21 mouse cellular contexts compared by ENCODE assay signal in genomic region chr10:93303231-93303630, GRCm38 (mm10). TPM values are rescaled to one million over a fixed set of nuclear protein-coding genes. Genes with fewer than 3 reads are reported as not detected.
A peak's percentile ranks its signal among the peaks of the same experiment; 100 is the strongest.
DNase-seq lines count a peak whose midpoint lies in the region; ATAC-seq and TF ChIP-seq lines count a peak whose summit lies in the region.
"Had no signal": no experiment of that assay in that cellular context is flagged by ENCODE, and none has a peak within 500 bp of the region (broad histone marks: within the 10 kb centered on the region; RNA-seq: fewer than 3 reads in every experiment).

No protein-coding gene starts in this region.

- 0 out of 2 replicates have a peak, but pooled peaks cover 2% of the 10 kb centered on the region for H3K36me3 ChIP-seq in embryonic facial prominence, embryonic 12.5 days
- H3K36me3 ChIP-seq in embryonic facial prominence, embryonic 10.5 days (replicated peaks), result peaks cover 26% of the 10 kb centered on the region
- H3K36me3 ChIP-seq in heart, embryonic 15.5 days, result no peaks in the 10 kb centered on the region
- H3K36me3 ChIP-seq in liver, adult 2 months (ENCODE audit: control insufficient read depth, insufficient read depth, low read length), result no peaks in the 10 kb centered on the region
- H3K36me3 ChIP-seq in liver, embryonic 11.5 days (ENCODE audit: control insufficient read depth, insufficient read depth, low read length), result no peaks in the 10 kb centered on the region
- H3K36me3 ChIP-seq: forebrain, embryonic 15.5 days; G1E; hindbrain, embryonic 13.5 days; midbrain, embryonic 13.5 days; neural tube, embryonic 15.5 days had no signal

- TF ChIP-seq POLR2A in liver, adult 2 months (IDR thresholded peaks at IDR 0.05; ENCODE audit: extremely low read depth, insufficient read depth, low read length), result no peak

- no peak overlapping the region for H3K9ac ChIP-seq in embryonic facial prominence, embryonic 12.5 days
- no peak overlapping the region for H3K9ac ChIP-seq in heart, embryonic 15.5 days
- no peak overlapping the region for H3K9ac ChIP-seq in liver, adult 2 months (ENCODE audit: low read depth, low read length)
- H3K9ac ChIP-seq in liver, embryonic 11.5 days (ENCODE audit: low read depth, low read length), result no peak overlapping the region
- H3K9ac ChIP-seq: forebrain, embryonic 15.5 days; hindbrain, embryonic 13.5 days; liver, embryonic 14.5 days; midbrain, embryonic 13.5 days; neural tube, embryonic 15.5 days had no signal

- no peaks in the 10 kb centered on the region for H3K79me2 ChIP-seq in liver, adult 2 months (ENCODE audit: control insufficient read depth, insufficient read depth, low read length)

- ATAC-seq in embryonic facial prominence, embryonic 12.5 days (ENCODE audit: insufficient number of reproducible peaks, insufficient read depth, low FRiP score, low TSS enrichment), result no peak
- no peak for ATAC-seq in heart, embryonic 15.5 days (replicated peaks; ENCODE audit: insufficient number of reproducible peaks, insufficient read depth, low FRiP score, low read depth)
- no peak for ATAC-seq in liver, embryonic 11.5 days (replicated peaks; ENCODE audit: low FRiP score)
- ATAC-seq: CD4-positive, CD25-positive, alpha-beta regulatory T cell, adult 4 months; forebrain, embryonic 15.5 days; midbrain, embryonic 13.5 days had no signal

- no peak for DNase-seq in embryonic facial prominence, embryonic 10.5 days (ENCODE audit: low spot score)
- no peak for DNase-seq in heart, postnatal 4 days
- no peak for DNase-seq in liver, adult 2 months (ENCODE audit: extremely low read depth, low read depth, low spot score)
- DNase-seq in liver, embryonic 11.5 days (ENCODE audit: low spot score), result no peak
- no peak for DNase-seq in thymus, postnatal 10 days (ENCODE audit: low spot score in 2 of 2)
- DNase-seq: cerebellum, postnatal 10 days; embryo, embryonic 11 days; layer of hippocampus, postnatal 36 days; right cerebral cortex, postnatal 25 days; thymus, postnatal 25 days had no signal

- no peak overlapping the region for H3K4me3 ChIP-seq in embryonic facial prominence, embryonic 12.5 days
- H3K4me3 ChIP-seq in embryonic facial prominence, embryonic 10.5 days, result no peak overlapping the region
- no peak overlapping the region for H3K4me3 ChIP-seq in heart, embryonic 15.5 days
- H3K4me3 ChIP-seq in liver, adult 2 months (ENCODE audit: insufficient read depth, low read depth, low read length), result no peak overlapping the region
- no peak overlapping the region for H3K4me3 ChIP-seq in liver, embryonic 11.5 days (ENCODE audit: low read depth, low read length)
- no peak overlapping the region for H3K4me3 ChIP-seq in brown adipose tissue, adult 24 weeks (ENCODE audit: insufficient read depth, low read depth, low read length)
- H3K4me3 ChIP-seq: forebrain, embryonic 15.5 days; hindbrain, embryonic 13.5 days; midbrain, embryonic 13.5 days; myocyte; neural tube, embryonic 15.5 days had no signal

- peaks cover 44% of the 10 kb centered on the region for H3K4me1 ChIP-seq in embryonic facial prominence, embryonic 12.5 days
- peaks cover 52% of the 10 kb centered on the region for H3K4me1 ChIP-seq in embryonic facial prominence, embryonic 10.5 days
- peaks cover 16% of the 10 kb centered on the region; the same call in 1 of the 2 replicates for H3K4me1 ChIP-seq in heart, embryonic 15.5 days (replicated peaks)
- peaks cover 4% of the 10 kb centered on the region; the same call in 1 of the 2 replicates for H3K4me1 ChIP-seq in liver, adult 2 months (ENCODE audit: control insufficient read depth, insufficient read depth, low read length)
- no peaks in the 10 kb centered on the region for H3K4me1 ChIP-seq in liver, embryonic 11.5 days (replicated peaks; ENCODE audit: control insufficient read depth, insufficient read depth, low read length)
- peaks cover 20% of the 10 kb centered on the region for H3K4me1 ChIP-seq in brown adipose tissue, adult 24 weeks (ENCODE audit: control insufficient read depth, insufficient read depth, insufficient read length, low read length)
- H3K4me1 ChIP-seq: forebrain, embryonic 15.5 days; hindbrain, embryonic 13.5 days; midbrain, embryonic 13.5 days; neural tube, embryonic 15.5 days had no signal

- H3K9me3 ChIP-seq in embryonic facial prominence, embryonic 12.5 days, result no peaks in the 10 kb centered on the region
- no peaks in the 10 kb centered on the region for H3K9me3 ChIP-seq in embryonic facial prominence, embryonic 10.5 days
- H3K9me3 ChIP-seq in heart, embryonic 15.5 days (replicated peaks), result no peaks in the 10 kb centered on the region
- no peaks in the 10 kb centered on the region for H3K9me3 ChIP-seq in liver, embryonic 11.5 days (ENCODE audit: control insufficient read depth, low read length)
- H3K9me3 ChIP-seq: forebrain, embryonic 15.5 days; G1E; hindbrain, embryonic 13.5 days; midbrain, embryonic 13.5 days; neural tube, embryonic 15.5 days had no signal

- H3K27me3 ChIP-seq in embryonic facial prominence, embryonic 12.5 days, result no peaks in the 10 kb centered on the region
- no peaks in the 10 kb centered on the region for H3K27me3 ChIP-seq in embryonic facial prominence, embryonic 10.5 days (replicated peaks; ENCODE audit: low read depth, poor library complexity, severe bottlenecking)
- no peaks in the 10 kb centered on the region for H3K27me3 ChIP-seq in heart, embryonic 15.5 days
- no peaks in the 10 kb centered on the region for H3K27me3 ChIP-seq in liver, adult 2 months (ENCODE audit: control insufficient read depth, insufficient read depth, low read length)
- H3K27me3 ChIP-seq in liver, embryonic 11.5 days (replicated peaks; ENCODE audit: control insufficient read depth, insufficient read depth, low read length), result no peaks in the 10 kb centered on the region
- H3K27me3 ChIP-seq: forebrain, embryonic 15.5 days; hindbrain, embryonic 13.5 days; neural tube, embryonic 15.5 days had no signal

- no peak for TF ChIP-seq CTCF in liver, adult 2 months (IDR thresholded peaks at IDR 0.05; ENCODE audit: low read depth, low read length)

- peak overlapping the region; percentile 55; the same call in 1 of the 2 replicates for H3K27ac ChIP-seq in embryonic facial prominence, embryonic 12.5 days
- no peak overlapping the region for H3K27ac ChIP-seq in embryonic facial prominence, embryonic 10.5 days (replicated peaks)
- H3K27ac ChIP-seq in heart, embryonic 15.5 days, result peak overlapping the region; percentile 46; the same call in 1 of the 2 replicates
- H3K27ac ChIP-seq in liver, adult 2 months (replicated peaks; ENCODE audit: insufficient read depth, low read depth, low read length), result 0 out of 2 replicates have a peak overlapping the region, but pooled peaks have one; percentile 7
- no peak overlapping the region for H3K27ac ChIP-seq in liver, embryonic 11.5 days (ENCODE audit: low read depth, low read length)
- peak overlapping the region; percentile 89 for H3K27ac ChIP-seq in brown adipose tissue, adult 24 weeks (replicated peaks; ENCODE audit: low read depth, low read length)
- H3K27ac ChIP-seq: forebrain, embryonic 15.5 days; hindbrain, embryonic 13.5 days; liver, embryonic 14.5 days; midbrain, embryonic 13.5 days; neural tube, embryonic 15.5 days had no signal

- WGBS in embryonic facial prominence, embryonic 12.5 days, result 70% methylated on average over 4 of the region's 4 CpGs
- 78% methylated on average over 4 of the region's 4 CpGs for WGBS in embryonic facial prominence, embryonic 10.5 days
- 68% methylated on average over 4 of the region's 4 CpGs for WGBS in heart, embryonic 15.5 days
- WGBS in liver, adult 2 months, result 76% methylated on average over 4 of the region's 4 CpGs
- WGBS in liver, embryonic 11.5 days, result 58% methylated on average over 4 of the region's 4 CpGs

- no peak overlapping the region for H3K4me2 ChIP-seq in embryonic facial prominence, embryonic 12.5 days (replicated peaks)
- H3K4me2 ChIP-seq in heart, embryonic 15.5 days, result peak overlapping the region; percentile 23
- H3K4me2 ChIP-seq in liver, embryonic 11.5 days, result no peak overlapping the region
- H3K4me2 ChIP-seq: forebrain, embryonic 15.5 days; hindbrain, embryonic 13.5 days; midbrain, embryonic 13.5 days; neural tube, embryonic 15.5 days had no signal

RNA-seq across cellular contexts. Expression of gene Elk3, which starts 7.7 kb away (rescaled TPM):
- polyA plus RNA-seq in embryonic facial prominence, embryonic 12.5 days (2016; fragmentation: Nextera tagmentation; extraction: Ambion mirVana), result 37.6 and 38.4 TPM in 2 replicates
- polyA plus RNA-seq in embryonic facial prominence, embryonic 10.5 days (2016; fragmentation: Nextera tagmentation; extraction: Ambion mirVana), result 25.3 and 30.6 TPM in 2 replicates
- polyA plus RNA-seq in heart, embryonic 15.5 days (2015; fragmentation: Nextera tagmentation; extraction: Ambion mirVana), result 31.7 and 33.5 TPM in 2 replicates
- total RNA-seq in heart, postnatal 4 days (2021), result 100 to 1,000 TPM; 102 to 103 TPM
- 3.4 and 4.8 TPM in 2 replicates for total RNA-seq in liver, adult 2 months (2014; rRNA removed)
- polyA plus RNA-seq in liver, adult 2 months (2012; rRNA removed), result 6.3 and 8.0 TPM in 2 replicates
- 15.9 and 17.6 TPM in 2 replicates for polyA plus RNA-seq in liver, embryonic 11.5 days (2014; fragmentation: Nextera tagmentation; extraction: Ambion mirVana)
- 8.0 and 14.4 TPM in 2 replicates for polyA plus RNA-seq in brown adipose tissue, adult 24 weeks (2012; ENCODE audit: insufficient read depth, insufficient read length, missing spikeins)
- polyA plus RNA-seq: G1E had no signal

Comparison
In these comparisons a context has a peak if more than half of its experiments do, and no peak if none do; other contexts are left out.
1. H3K27ac ChIP-seq: peak in embryonic facial prominence, embryonic 12.5 days (single experiment), heart, embryonic 15.5 days (single experiment), liver, adult 2 months (single experiment) and brown adipose tissue, adult 24 weeks (single experiment); none in embryonic facial prominence, embryonic 10.5 days (single experiment) and liver, embryonic 11.5 days (single experiment).